ENCODE assay signal across 18 mouse cellular contexts in the genomic region with DNA sequence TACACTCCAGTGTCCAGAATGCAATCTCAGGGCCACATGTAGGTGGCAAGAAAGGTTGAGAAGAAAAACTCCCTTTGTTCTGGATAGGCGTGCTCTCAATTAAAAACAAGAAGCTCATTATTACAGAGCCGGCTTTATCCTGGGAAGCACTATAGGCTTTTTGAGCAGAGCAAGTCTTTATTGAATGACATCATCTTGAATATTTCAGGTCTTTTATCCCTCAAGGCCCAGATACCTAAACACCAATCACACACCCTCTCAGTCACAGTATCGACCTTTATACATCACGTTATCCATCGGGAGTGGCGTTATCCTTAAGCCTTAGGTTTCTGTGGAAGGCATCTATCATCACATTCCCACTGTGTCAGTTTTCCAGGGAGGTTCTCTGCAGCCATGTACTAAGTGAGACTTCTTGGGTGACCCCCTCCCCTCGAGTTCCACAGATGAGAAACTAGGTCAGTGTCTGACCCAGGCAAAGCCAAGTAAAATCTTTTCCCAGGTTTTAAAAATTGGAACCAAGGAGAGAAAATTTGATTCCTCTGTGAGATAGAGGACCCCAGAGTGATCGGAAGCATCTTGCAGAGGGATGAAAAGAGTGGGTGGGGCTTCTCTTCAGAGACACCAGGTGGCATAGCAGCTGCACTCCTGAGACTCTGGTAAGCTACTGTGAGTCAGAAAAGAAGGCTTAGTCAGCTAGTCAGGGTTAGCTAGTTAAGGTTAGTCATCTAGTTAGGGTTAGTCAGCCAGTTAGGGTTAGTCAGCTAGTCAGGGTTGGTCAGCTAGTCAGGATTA. TPM values are rescaled to one million over a fixed set of nuclear protein-coding genes. Genes with fewer than 3 reads are reported as not detected.
A peak's percentile ranks its signal among the peaks of the same experiment; 100 is the strongest.
DNase-seq lines count a peak whose midpoint lies in the region; ATAC-seq and TF ChIP-seq lines count a peak whose summit lies in the region.
"Had no signal": no experiment of that assay in that cellular context is flagged by ENCODE, and none has a peak within 500 bp of the region (broad histone marks: within the 10 kb centered on the region; RNA-seq: fewer than 3 reads in every experiment).

No protein-coding gene starts in this region.

- H3K4me3 ChIP-seq in kidney, adult 2 months (ENCODE audit: insufficient read depth, low read depth, low read length), result no peak overlapping the region
- H3K4me3 ChIP-seq in C2C12 (ENCODE audit: insufficient read depth, poor library complexity, severe bottlenecking), result no peak overlapping the region
- H3K4me3 ChIP-seq in forebrain, embryonic 11.5 days (ENCODE audit: low read depth, low read length), result no peak overlapping the region
- H3K4me3 ChIP-seq: heart, embryonic 13.5 days; hindbrain, embryonic 15.5 days; limb, embryonic 15.5 days had no signal

- H3K9ac ChIP-seq in forebrain, embryonic 11.5 days (ENCODE audit: low read length), result no peak overlapping the region
- H3K9ac ChIP-seq: heart, embryonic 13.5 days; hindbrain, embryonic 15.5 days; limb, embryonic 15.5 days had no signal

- peak; percentile 17; the same call in 1 of the 2 replicates for TF ChIP-seq CTCF in kidney, adult 2 months (conservative IDR thresholded peaks at IDR 0.05; ENCODE audit: insufficient read depth, insufficient read length, low read depth, low read length)
- no peak for TF ChIP-seq CTCF in C2C12 (IDR thresholded peaks at IDR 0.05; ENCODE audit: control insufficient read depth, insufficient read depth, insufficient read length)

- no peaks in the 10 kb centered on the region for H3K79me3 ChIP-seq in C2C12 (ENCODE audit: low read depth)

- H3K79me2 ChIP-seq in C2C12 (ENCODE audit: control insufficient read depth, insufficient read depth), result no peaks in the 10 kb centered on the region

- no peak overlapping the region for H3K4me2 ChIP-seq in forebrain, embryonic 11.5 days (ENCODE audit: low read depth, low read length, severe bottlenecking)
- H3K4me2 ChIP-seq: heart, embryonic 13.5 days; hindbrain, embryonic 15.5 days; limb, embryonic 15.5 days had no signal

- H3K4me1 ChIP-seq in kidney, adult 2 months (ENCODE audit: control insufficient read depth, insufficient read depth, low read length), result no peaks in the 10 kb centered on the region
- H3K4me1 ChIP-seq in forebrain, embryonic 11.5 days (replicated peaks; ENCODE audit: control insufficient read depth, insufficient read depth, low read length), result no peaks in the 10 kb centered on the region
- H3K4me1 ChIP-seq: heart, embryonic 13.5 days; hindbrain, embryonic 15.5 days; limb, embryonic 15.5 days had no signal

- DNase-seq in kidney, adult 2 months, result no peak
- DNase-seq in kidney, postnatal 4 days, result no peak
- DNase-seq in 416B (ENCODE audit: low read depth), result peak; percentile 27
- DNase-seq in forebrain, embryonic 11.5 days (ENCODE audit: low spot score), result no peak
- DNase-seq in adrenal gland, adult 18-20 months (ENCODE audit: low spot score in 2 of 2), result no peak
- no peak for DNase-seq in lung, adult 18-20 months
- no peak for DNase-seq in thymus, postnatal 25 days
- DNase-seq: adrenal gland, postnatal 36 days; cerebellum, adult 8-10 months; layer of hippocampus, postnatal 36 days; right cerebral cortex, postnatal 4 days had no signal

- no peak overlapping the region for H3K27ac ChIP-seq in kidney, adult 2 months (ENCODE audit: insufficient read depth, low read depth, low read length)
- no peak overlapping the region for H3K27ac ChIP-seq in forebrain, embryonic 11.5 days (ENCODE audit: low read depth, low read length)
- H3K27ac ChIP-seq: heart, embryonic 13.5 days; hindbrain, embryonic 15.5 days; limb, embryonic 15.5 days; macrophage had no signal

- TF ChIP-seq POLR2A in kidney, adult 2 months (IDR thresholded peaks at IDR 0.05; ENCODE audit: low read depth, low read length), result no peak

- no peaks in the 10 kb centered on the region for H3K9me3 ChIP-seq in forebrain, embryonic 11.5 days (ENCODE audit: control insufficient read depth, low read length)
- H3K9me3 ChIP-seq: hindbrain, embryonic 15.5 days; limb, embryonic 15.5 days had no signal

- peak; percentile 77 for ATAC-seq in forebrain, embryonic 11.5 days (replicated peaks; ENCODE audit: low FRiP score)

- no peak overlapping the region for H3ac ChIP-seq in C2C12 (ENCODE audit: control insufficient read depth, insufficient read length, low read depth)

- no peaks in the 10 kb centered on the region for H3K27me3 ChIP-seq in kidney, adult 2 months (replicated peaks; ENCODE audit: control insufficient read depth, insufficient read depth, low read length)
- H3K27me3 ChIP-seq in C2C12 (ENCODE audit: control insufficient read depth, insufficient read depth, insufficient read length), result no peaks in the 10 kb centered on the region
- no peaks in the 10 kb centered on the region; the same call in 1 of the 2 replicates for H3K27me3 ChIP-seq in forebrain, embryonic 11.5 days (ENCODE audit: control insufficient read depth, insufficient read depth, low read length)

- WGBS in kidney, adult 2 months, result 66% methylated on average over 8 of the region's 8 CpGs
- WGBS in forebrain, embryonic 11.5 days, result 33% methylated on average over 8 of the region's 8 CpGs

- H3K36me3 ChIP-seq in kidney, adult 2 months (ENCODE audit: control insufficient read depth, insufficient read depth, low read length), result no peaks in the 10 kb centered on the region
- no peaks in the 10 kb centered on the region for H3K36me3 ChIP-seq in C2C12 (ENCODE audit: control insufficient read depth, insufficient read depth)
- no peaks in the 10 kb centered on the region for H3K36me3 ChIP-seq in forebrain, embryonic 11.5 days (ENCODE audit: control insufficient read depth, insufficient read depth, low read length)
- H3K36me3 ChIP-seq: heart, embryonic 13.5 days; hindbrain, embryonic 15.5 days; limb, embryonic 15.5 days had no signal

TF ChIP-seq in C2C12, 6 proteins besides CTCF, POLR2A, EP300 and RAD21:
- TF ChIP-seq USF1 (IDR thresholded peaks at IDR 0.05; ENCODE audit: low read depth), result no peak
- peak; percentile 13 for TF ChIP-seq MYOD1 (IDR thresholded peaks at IDR 0.05; ENCODE audit: control insufficient read depth, insufficient read length, low read depth)

RNA-seq across cellular contexts. Expression of a gene that starts 9.0 kb away (rescaled TPM):
- polyA plus RNA-seq in kidney, adult 2 months (2012; rRNA removed), result 7.8 and 10.1 TPM in 2 replicates
- 0.01 TPM for polyA plus RNA-seq in C2C12 (2012; fragmentation: generic; extraction: Trizol)
- 0.16 and 0.63 TPM in 2 replicates for polyA plus RNA-seq in forebrain, embryonic 11.5 days (2014; fragmentation: Nextera tagmentation; extraction: Ambion mirVana)
- total RNA-seq in adrenal gland, adult 18-20 months (2021), result under 1 TPM; 0.06 to 0.13 TPM
- total RNA-seq: adrenal gland, postnatal 36 days; monocyte, adult 5-6 weeks had no signal
- polyA plus RNA-seq: heart, embryonic 13.5 days; hindbrain, embryonic 15.5 days; macrophage; testis, adult 2 months had no signal

RNA-seq across cellular contexts. Expression of a gene that starts 39.4 kb away (rescaled TPM):
- 46.0 and 50.7 TPM in 2 replicates for polyA plus RNA-seq in kidney, adult 2 months (2012; rRNA removed)
- polyA plus RNA-seq in C2C12 (2012; fragmentation: generic; extraction: Trizol), result 102 TPM
- 288 and 296 TPM in 2 replicates for polyA plus RNA-seq in forebrain, embryonic 11.5 days (2014; fragmentation: Nextera tagmentation; extraction: Ambion mirVana)
- total RNA-seq in adrenal gland, adult 18-20 months (2021), result 10 to 100 TPM; 31.9 to 41.2 TPM
